Mouse (Mus musculus): Measurements from ENCODE around the gene Emg1.

- no peak for TF ChIP-seq CTCF (IDR thresholded peaks at IDR 0.05; ENCODE audit: insufficient read depth, low read length)
- no peak for TF ChIP-seq POLR2A (IDR thresholded peaks at IDR 0.05; ENCODE audit: borderline replicate concordance, extremely low read depth, low read depth, low read length)
Observed at GRCm38 (mm10) chr6:124750405-124750804, 38.4 kb upstream of the Emg1 start.
